Mouse (Mus musculus) right cerebral cortex, postnatal 10 days (tissue): ENCODE measurements around the gene Gm32742.
"Not testable (repeated sequence)": the region's sequence is repeated elsewhere in the genome, so short reads cannot be mapped to it uniquely, and the experiment has no call there.

Experiments
- DNase-seq, 2 experiments: peaks; one replicate each; pipeline ENCODE4 v3.0.0; 2021; ENCODE audit warnings: low spot score in 2 of 2

Gm32742 gene

DNA sequence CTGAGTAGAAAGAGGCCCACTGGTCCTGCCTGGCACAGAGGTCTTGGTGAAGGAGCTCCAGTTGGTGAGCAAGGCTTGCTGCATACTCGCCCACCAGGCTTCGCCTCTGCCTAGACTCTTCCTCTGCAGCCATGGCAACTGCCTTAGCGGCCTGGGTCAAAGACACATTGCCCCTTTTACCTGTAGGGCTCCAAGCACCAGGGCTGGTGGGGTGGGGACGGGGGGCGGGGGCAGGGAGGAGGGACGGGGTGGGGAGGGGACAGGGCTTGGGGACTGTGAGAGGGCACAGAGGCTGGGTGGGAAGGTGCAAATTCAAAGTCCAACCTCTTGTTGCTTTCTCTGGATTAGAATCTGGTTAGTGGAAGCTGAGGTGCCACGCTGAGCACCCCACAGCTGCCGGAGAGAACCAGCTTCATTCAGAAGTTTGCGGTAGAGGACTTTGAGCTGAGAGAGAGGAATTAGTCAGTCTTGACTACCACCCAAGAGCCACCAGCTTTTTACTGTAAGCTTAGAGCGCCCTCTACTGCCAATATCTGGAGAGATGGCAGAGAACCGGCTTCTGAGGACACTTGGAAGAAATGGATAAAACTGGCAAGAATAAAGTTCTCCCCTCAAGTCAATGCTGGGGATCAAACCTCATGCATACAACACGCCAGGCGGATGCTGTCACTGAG lies 13.1 kb downstream of the Gm32742 start:
- DNase-seq, result peak; percentile 79 to 83

DNA sequence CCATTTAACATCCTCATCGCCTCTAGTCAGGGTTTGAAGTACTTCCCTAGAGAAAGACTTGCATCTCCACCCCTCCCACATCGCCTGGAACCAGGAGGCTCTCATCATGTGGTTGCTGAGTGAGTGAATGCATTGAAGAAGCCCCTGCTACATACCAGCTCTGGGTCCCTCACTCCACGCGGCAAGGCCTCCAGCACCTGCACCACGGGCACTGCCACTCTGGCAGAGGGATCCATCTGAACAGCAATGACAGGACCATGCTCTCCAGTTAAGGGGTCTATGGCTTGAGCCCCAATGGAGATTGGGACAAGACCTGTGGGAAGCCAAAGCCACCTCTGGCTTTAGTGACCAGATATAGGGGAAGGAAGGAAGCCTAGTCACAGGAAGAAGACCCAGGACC lies 18.0 kb downstream of the Gm32742 start:
- DNase-seq, result no peak

DNA sequence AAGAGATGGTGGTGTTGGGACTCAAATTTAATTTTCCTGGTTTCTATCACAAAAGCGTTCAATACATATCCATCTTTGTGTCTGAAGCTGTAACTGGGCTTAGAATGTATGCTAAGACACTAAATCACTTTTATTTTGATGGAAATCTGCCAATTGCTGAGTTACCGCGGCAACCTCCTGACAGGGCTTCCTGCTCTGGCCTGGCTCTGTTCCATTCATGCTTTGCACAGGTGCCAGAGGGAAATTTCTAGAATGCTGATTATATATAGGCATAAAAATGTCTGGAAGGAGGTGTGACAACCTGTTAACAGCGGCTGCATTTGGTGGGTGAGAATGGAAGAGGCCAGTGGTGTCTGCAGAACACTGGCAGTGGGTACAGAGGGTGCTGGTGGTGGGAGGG lies 18.8 kb downstream of the Gm32742 start:
- peak in 1 of 2 experiments; percentile 35 for DNase-seq

DNA sequence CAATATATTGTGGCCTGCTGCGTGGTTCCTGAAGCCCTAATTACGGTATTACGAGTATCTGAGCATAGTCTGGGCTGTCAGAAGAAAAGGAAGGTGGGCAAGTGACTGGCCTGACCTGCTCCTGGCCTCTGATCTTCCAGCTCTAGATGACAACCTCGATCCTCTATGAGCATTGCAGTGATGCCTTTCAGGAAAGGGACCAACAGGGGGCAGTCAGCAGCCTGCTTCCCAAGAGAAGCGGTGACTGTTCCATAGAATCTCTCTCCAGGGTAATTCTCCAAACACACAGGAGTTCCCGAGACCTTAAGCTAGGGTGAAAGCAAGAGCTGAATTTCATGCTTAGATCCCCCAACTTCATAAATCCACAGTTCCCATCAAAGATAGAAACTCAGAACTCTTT lies 21.1 kb downstream of the Gm32742 start:
- DNase-seq, result no peak

DNA sequence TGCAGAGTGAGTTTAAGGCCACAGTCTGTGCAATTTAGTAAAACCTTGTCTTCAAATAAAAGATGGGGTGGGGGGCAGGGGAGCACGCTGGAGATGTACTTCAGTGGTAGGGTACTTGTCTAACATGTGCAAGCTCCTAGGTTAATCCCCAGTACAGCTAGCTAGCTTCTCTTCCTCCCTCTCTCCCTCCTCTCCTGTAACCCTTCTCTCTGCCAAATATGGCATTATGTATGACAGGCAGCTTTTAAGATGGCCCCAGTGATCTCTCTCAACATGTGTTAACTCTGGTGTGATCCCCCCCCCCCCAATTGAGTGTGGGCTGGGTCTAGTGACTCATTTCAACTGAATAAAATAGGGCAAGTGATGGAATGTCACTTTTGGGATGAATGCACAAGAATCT lies 21.9 kb downstream of the Gm32742 start:
- no peak for DNase-seq

DNA sequence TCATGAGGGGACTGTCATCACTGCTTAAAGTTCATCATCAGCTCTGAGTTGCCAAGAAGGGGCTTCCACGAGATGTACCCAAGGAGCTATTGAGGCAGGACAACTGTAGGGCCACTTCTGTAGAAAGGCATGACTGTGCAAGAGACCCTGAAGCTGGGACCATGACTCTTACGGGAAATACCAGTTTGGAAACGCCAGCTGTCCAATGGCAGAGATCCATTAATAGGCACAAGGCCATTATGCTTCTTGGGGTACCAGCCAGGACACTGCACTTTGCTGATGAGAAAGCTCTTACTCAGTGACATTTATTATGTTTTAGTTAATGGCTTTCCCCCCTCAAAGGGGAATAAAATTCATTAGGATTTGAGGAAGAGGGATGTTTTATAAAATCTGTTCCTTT lies 24.6 kb downstream of the Gm32742 start:
- no peak for DNase-seq

DNA sequence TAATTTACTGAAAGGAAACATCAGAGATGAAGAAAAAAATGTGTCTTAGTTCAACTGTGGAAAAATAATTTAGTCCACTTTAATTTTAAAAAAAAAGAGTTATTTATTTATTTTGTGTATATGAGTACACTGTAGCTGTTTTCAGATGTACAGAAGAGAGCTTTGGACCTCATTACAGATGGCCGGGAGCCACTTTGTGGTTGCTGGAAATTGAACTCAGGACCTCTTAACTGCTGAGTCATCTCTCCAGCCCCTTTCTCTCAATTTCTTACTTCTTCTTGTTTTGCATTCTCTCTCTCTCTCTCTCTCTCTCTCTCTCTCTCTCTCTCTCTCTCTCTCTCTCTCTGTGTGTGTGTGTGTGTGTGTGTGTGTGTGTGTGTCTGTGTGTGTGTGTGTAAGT lies 25.9 kb downstream of the Gm32742 start:
- DNase-seq, result not testable (repeated sequence)

DNA sequence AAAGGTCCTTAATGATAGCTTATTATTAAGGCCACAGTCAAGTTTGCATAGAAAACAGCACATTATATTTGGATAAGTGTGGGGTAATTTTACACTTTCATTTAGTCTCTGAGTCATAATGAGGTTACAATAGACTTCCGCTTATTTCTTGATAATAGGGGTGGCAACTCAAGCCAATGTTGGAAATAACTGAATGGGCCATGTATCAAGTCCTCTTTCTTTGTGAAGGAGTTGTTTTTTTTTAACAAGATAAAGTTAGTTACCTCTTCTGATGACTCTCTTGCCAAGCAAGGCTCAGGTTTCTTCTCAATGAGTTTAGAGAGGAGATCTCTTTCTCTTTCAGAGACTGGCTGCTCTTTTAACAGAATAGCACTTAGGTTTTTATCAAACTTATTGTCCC lies 27.0 kb downstream of the Gm32742 start:
- no peak for DNase-seq

DNA sequence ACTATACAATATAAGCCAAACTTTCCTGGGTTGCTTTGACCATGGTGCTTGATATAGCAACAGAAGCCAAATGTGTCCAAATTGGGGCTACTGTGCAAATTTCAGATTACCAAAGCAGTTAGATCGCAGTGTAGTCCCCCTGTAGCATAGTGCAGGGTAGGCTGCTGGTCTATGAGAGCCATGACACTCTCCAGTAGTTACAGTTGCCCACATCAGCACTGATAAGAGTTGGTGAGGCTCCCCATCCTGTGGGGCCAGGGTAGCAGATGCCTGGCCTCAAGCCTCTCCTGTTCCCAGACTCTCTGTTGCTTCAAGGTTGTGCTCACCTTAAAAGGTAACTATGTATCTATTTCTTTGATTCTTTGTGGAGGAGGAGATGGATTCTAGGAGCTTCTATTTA lies 27.5 kb downstream of the Gm32742 start:
- DNase-seq, result no peak

DNA sequence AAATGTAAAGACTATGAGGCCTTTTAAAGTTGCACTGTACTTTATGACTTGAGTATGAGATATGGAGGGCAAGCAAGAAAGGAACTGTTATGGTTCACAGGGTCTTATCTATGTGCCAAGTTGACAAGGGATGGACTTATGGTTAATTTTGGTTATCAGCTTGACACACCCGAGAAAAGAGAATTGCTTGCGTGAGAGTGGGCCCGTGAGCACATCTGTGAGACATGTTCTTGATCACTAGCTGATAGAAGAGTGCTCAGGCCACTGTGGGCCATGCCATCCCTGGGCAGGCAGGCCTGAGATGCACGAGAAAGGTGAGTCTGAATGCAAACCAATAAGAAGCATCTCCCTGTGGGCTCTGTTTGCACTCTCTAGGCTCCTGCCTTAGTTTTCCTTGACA lies 27.9 kb downstream of the Gm32742 start:
- DNase-seq, result no peak

DNA sequence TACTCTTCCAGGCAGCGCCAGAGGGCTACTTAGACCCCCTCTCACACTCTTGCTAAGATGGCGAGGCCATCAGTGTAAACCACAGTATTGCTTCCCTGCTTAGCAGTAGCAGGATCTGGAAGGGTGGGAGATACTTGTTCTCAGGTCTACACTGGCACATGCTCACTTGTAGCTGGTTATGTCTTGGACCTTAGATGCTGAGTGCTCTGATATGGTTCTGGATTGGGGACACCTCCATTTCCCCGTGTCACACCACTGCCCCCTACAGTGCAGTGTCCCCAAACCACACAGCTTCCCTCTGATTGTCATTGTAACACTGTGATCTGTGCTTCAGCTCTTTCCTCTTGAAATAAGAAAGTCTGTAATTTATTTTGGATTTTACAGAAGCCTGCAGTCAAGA lies 28.3 kb downstream of the Gm32742 start:
- peak in 1 of 2 experiments; percentile 61 for DNase-seq

DNA sequence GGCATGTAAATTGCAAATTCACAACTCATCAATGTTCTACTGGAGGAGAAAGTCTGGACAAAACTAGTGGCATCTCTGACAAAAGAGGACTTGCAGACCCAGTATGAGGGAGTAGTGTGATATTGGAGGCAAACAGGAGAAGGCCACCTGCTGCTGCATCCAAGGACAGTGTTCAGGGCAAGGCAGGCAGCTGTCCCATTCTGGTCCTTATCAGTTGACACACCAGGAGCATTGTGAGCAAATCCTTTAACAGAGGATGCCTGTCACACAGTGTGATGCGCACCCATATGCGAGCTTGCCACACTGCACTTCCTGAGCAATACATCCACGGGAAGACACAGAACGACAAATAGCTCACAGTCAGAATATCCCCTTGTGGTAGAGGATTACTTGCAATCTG lies 50.5 kb downstream of the Gm32742 start:
- no peak for DNase-seq

DNA sequence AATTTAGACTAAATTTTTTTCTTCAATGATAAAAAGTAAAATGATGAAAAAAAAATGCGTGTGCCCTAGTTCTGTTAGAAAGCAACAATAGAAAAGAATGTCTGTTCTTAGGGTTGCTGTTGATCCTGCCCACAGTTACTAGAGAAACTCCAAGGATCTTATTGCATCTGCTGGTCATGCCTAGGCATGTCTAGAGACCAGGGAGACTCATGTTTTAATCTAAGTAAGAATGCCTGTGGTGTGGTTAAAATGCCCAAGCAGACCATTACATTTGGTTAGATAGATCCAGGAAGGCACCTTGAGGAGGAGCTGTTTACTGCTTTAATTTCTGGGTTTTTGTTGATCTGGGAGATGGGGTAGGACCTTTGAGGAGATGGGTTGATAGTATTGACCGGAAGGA lies 59.6 kb downstream of the Gm32742 start:
- no peak for DNase-seq

DNA sequence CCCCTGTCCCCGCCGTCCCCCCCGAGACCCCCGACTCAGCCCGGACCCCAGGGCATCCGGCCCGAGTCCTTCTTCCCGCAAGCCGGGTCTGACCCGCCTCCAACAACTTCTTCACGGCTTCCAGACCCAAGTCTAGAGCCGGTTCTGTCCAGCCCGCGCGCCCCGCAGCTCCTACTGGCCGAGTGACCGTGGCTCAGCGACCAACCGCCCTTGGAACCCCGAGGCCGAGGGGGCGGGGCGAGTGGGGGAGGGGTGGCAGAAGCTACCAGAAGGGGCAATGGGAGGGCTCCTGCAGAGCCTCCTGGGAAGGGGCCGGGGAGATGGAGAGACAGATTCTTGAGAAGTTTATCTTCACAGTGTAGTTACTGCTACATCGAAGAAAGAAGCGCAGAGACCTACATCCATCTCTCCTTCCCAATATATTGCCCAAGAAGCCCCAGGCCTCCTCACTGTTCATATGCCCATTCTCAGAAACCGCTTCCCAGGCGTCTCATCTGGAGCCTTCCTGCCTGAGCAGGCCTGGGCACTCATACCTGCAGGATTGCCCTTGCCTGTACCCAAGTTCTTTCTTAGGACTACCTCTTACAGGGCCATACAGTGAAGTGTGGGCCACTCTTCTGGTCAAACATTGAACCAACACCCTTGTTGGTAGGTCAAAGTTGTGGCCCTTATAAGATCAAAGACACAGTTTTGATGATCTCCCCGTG lies 61.4 kb downstream of the Gm32742 start:
- DNase-seq, result peak; percentile 29 to 36

DNA sequence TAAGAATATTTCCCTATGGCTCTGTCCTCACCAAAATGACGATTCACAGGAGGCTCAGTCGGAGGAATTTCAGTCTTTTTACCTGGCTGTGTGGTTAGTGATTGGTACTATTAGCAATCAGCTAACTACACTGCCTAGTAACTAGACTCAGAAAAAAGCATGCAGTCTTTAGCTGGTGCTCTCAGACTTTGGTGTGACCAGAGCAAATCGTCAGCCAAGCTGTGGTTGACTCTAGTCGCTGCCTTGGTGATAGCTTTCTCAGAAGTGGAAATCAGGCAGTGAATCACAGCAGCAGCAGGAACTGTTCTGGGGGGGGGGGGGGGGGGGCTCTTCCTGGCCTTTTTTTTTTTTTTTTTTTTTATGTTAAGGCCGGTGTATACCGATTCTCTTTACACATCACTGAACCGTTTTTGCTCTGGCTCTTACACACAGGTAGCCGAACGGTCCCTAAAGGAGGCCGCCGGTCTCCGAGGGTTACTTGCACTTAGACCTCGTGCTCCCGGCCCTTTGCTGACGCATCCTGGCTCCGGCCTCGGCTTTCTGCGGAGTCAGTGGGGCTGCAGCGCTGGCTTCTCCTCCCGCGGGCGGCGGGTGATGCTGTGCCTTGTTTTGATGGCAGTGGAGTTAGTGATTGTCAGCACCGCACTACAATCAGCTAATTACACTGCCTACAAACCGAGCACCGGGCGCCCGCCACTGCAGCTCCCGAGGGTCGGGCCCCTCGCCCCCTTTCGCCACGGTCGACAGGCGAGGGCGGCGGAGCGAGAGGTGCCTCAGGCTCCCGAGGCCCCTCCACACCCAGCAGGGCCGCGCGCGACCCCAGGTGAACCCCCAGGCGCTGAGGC lies 62.1 kb downstream of the Gm32742 start:
- DNase-seq, result peak; percentile 46 to 56

DNA sequence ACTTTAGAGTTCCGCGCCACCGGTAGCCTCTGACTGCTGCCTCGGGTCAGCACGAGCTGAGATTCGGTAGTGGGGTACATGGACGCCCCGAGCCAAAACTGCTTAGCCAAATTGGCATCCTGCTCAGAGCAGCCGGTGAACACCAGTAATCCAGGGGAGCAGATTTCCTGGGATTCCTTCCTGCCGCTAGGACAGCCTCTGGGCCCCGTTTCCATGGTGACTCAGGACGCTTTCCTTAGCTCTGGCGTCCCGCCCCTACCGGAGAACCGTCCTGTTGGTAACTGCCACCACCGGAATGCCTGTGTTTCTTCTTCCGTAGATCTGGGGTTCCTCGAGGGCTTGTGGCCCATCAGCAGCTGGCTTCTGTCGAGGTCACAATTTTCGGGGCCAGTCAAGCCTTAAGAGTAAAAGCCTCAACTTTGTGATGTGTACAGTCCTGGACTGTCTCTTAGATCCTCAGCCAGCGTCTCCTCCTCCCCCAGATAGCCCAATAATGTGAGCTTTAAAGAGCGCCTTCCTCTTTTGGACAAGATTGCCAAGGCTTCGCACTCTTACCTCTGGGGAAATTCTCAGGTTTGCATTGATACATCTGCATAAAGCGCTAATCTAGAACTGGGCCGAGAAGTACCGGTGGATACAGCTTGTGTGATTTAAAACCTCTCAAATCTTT lies 63.4 kb downstream of the Gm32742 start, which contains the start of gene 4833427G06Rik:
Gene 4833427G06Rik (minus strand): TSS at position 323 of the 670 bp plus-strand sequence.
- peak; percentile 57 to 67 for DNase-seq

DNA sequence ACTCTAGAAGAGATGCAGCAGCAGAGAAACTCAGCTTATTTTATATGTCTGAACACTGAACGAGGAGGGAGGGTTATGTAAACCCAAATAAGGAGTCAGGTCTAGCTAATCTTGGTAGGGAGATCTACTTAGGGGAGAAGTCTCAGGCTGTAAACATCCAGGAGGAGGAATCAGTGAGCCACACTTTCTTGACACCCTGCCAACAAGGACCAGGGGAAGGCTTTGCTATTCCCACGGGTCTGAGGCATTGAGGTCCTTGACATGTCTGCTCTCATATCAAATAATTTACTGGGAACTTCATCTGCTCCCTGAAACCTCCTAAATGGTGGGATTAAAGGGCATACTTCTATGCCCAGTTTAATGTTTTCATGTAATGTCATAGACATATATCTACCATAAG lies 69.0 kb downstream of the Gm32742 start:
- DNase-seq, result no peak

DNA sequence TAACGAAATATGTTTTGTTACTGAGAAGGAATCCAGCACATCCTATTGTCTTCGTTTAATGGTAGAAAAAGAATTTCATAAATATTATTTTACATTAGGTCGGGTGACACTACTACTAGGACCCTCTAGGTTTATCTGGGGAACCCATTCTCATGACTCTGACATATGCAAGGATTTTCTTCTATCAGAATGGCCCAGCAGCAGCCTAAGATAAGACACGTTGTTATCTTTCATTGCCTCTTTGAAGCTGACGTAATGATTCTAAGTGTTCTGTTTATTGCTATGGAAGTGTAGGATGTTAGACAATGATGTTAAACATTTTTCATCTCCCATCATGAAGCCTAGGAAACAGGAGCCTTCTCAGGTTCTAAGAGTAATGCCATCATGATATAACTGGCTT lies 71.6 kb downstream of the Gm32742 start:
- DNase-seq, result no peak

DNA sequence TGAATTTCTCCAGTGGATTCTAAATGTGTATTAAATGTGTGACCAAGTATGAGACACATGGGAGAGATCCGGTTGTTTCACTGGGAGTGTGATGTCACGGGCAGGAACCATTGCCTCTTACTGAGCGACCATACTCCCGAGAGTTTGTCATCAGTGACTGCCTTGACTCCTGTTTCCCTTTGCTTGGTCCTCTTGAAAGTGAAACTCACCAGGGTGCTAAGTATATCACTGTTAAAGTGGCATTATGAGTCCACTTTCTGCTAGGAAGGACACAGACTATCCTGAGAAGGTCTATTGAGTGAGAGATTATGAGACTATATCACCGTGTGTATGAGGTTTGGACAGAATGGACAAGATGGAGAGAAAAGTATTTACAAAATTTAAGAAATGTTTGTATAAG lies 83.7 kb downstream of the Gm32742 start:
- DNase-seq, result no peak
